Mouse (Mus musculus): ENCODE measurements around the gene Mkln1. TPM values are rescaled to one million over a fixed set of nuclear protein-coding genes. Genes with fewer than 3 reads are reported as not detected.

Mkln1 gene
- total RNA-seq, 2 experiments from 2014 or later: 141 to 142 TPM

DNA sequence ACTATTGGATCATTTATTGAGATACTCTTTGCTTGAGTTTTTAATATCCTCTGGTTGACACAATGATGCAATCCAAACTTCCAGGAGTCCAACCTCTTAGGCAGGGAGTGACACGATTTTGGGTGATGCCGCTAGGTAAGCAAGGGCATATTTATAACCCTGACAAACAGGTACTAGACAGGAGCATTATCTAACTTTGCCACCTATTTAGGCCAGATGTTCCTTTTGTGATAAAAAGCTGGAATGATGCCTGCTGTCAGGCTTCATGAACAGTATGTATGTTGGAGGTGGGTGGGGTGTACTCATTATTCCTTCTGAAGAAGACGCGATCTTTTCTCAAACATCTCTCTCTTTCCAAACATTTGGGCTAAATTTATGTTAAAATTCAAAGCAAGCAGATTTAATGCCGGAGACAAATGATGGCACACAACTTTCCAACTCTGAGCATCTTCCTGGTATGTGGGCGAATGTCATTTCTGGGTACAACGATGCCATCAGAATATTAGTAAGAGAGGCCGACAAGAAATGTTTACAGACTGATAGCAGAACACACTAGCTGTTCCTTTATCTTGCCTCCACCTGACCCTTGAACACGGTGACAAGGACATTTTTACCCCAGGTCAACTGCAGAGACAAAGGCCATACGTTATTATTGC, 632 bp upstream of the Mkln1 start:
- DNase-seq (ENCODE audit: extremely low spot score in 1 of 2, low spot score in 1 of 2): no peak

DNA sequence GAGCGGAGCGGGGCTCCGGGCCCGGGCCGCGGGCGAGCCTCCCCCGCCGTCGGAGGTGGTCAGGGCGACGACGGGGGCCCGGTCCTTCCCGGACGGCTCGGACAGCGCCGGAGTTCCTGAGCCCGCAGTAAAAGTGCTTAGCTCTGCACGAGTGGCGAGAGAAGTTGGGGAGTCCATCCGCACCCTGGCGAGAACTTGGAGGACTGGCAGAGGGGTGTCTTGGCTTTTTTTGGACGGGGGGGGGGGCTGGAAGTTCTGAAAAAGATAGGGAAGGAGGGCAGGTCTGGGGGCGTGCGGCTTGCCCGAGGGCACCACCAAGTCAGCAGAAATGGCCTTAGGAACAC, 643 bp downstream of the Mkln1 start:
- no peak for DNase-seq (ENCODE audit: extremely low spot score in 1 of 2, low spot score in 1 of 2)

DNA sequence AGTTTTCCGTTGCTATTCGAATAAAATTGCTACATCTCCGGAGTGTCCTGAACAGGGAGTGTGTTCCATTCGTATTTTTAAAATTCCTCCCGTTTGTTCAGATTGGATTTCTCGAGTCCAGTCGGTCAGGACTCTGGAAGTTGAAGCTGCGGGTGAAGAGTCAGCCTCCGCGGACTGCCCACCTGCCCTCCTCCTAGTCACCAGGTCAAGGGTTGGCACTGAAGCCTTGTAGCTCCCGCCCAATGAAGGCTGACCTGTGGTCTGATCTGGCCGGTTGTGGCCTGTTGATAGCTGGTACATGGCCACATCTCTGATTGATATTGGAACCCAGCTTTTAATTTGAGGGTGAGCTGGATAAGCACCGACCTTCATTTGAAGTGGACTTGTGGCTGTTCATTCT, 1.0 kb downstream of the Mkln1 start:
- no peak for DNase-seq (ENCODE audit: extremely low spot score in 1 of 2, low spot score in 1 of 2)

DNA sequence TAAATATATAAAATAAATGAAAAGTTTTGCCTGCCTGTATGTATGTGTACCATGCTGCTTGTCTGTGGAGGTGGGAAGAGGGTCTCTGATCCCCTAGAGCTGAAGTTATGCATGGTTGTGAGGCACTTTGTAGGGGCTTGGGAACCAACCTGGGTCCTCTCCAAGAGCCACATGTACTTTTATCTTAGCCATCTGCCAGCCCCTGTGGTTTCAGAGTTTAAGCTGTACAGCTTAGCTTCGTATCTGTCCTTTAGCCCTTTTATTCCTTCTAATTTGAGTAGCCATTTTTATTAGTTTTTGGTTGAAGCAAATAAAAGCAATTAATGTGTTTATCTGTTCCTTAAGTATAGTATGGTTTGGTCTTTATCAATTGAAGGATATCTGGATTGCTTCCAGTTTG, 12.5 kb downstream of the Mkln1 start:
- DNase-seq (ENCODE audit: extremely low spot score in 1 of 2, low spot score in 1 of 2): no peak

DNA sequence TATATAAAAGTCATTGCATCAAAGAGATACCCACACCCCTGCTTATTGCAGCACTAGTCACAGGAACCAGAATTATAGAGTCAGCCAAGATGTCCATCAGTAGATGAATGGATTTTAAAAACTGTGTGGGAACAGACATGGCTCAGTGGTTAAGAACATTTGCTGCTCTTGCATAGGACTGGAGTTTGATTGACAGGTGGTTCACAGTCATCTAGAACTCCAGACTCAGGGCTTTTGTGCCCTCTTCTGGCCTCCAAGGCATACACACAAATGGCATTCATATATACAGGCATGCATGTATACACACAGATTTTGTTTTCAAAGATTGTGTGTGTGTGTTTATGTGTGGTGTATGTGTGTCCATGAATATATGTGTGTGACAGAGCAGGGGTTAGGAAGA, 14.0 kb downstream of the Mkln1 start:
- DNase-seq (ENCODE audit: extremely low spot score in 1 of 2, low spot score in 1 of 2): no peak

DNA sequence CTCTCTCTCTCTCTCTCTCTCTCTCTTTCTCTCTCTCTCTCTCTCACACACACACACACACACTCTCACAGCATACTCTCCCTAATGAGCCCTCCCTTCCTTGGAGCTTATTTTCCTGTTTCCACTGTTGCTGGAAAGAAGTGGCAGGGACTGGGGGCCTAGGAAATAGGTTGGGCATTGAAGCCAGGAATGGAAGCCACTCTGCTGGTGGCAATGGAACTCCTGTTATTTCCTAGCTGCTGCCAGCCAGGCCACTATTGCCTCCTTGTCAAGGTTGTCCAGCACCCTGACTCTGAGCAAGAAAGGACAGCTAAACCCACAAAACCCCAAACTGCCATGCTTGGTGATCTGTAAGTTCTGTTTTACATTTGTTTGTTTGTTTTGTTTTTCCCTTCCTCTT, 15.0 kb downstream of the Mkln1 start:
- DNase-seq (ENCODE audit: extremely low spot score in 1 of 2, low spot score in 1 of 2): no peak

DNA sequence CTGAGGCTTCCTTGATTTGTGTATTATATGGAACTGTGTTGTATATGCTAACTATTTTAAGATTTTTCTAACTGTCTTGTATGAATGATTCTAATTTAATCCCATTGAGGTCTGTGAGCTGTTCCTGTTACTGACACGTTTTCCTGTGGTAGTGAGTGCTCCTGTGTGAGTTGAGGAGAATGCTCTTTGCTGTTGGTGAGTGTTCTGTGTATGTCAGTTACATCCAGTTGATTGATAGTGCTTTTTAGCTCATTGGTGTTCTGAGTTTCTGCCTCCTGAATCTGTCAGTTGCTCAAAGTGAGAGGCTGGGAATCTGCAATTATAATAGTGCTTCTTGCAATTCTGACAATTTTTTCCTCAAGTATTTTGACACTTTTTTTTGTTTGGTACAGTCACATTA, 15.8 kb downstream of the Mkln1 start:
- no peak for DNase-seq (ENCODE audit: extremely low spot score in 1 of 2, low spot score in 1 of 2)

DNA sequence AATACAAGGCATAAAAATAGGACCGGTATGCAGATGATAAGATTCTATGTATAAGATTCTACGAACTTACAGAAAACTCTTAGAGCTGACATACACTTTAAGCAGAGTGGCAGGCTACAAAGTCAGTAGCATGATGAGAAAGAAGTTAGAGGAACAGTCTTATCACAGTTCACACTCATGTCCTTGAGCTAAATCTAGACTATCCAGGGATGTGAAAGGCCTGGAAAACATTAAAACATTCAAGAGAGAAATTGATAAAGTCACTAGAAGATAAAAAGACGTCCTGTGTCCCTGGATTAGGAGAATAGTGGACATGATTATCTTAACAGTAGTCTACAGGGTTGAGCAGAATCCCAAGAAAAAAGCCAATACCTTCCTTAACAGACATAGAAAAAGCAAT, 26.9 kb downstream of the Mkln1 start:
- no peak for DNase-seq (ENCODE audit: extremely low spot score in 1 of 2, low spot score in 1 of 2)

DNA sequence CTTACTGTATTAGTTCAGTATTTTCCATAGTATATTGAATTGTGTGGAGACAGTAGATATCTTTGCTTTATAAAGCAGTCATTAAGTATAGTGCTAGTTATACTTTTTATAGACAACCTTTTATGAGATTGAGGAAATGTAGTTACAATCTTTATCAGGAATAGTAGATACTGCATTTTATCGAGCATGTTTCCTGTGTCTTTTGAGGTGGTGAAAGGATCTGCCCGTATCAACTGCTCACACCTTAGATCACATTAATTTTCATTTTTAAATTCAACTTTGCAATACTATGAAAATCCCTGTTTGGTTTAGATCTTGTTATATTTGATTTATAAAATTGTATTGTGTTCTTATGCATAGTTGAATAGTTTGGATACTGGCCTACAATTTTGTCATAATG, 38.7 kb downstream of the Mkln1 start:
- no peak for DNase-seq (ENCODE audit: extremely low spot score in 1 of 2, low spot score in 1 of 2)

DNA sequence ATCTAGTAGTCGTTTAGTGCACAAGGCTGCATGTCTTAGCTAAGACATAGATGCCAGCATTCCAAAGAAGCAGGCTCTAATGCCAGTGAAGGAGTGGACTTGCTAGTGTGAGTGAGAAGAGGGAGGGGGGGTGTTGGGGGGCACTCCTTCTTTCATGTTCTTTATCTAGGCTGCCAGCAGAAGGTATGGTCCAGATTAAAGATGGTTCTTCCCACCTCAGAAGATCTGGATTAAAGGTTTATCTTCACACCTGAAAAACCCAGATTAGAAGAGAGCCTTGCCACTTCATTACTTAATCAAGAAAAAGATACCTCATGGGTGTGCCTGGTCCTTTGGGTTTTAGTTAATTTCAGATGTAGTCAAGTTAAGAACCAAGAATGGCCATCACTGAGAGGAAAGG, 46.7 kb downstream of the Mkln1 start:
- DNase-seq (ENCODE audit: extremely low spot score in 1 of 2, low spot score in 1 of 2): no peak

DNA sequence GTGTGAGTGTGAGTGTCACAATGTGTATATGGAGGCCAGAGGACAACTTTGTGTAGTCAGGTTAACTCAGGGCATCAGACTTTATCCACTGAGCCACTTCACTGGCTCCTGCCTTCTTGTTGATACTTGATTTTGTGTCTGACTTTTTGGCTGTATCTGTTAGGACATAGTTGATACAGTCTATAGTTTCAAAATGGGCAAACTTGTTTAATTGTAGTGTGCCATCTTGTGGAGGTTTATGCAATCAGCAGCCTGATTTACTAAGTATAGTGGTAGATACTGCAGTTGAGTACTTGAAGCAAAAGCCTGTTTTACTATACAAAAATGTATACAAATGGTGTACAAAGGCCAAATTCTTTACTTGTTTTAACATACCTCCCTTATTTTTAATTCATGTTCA, 55.2 kb downstream of the Mkln1 start:
- DNase-seq (ENCODE audit: extremely low spot score in 1 of 2, low spot score in 1 of 2): no peak

DNA sequence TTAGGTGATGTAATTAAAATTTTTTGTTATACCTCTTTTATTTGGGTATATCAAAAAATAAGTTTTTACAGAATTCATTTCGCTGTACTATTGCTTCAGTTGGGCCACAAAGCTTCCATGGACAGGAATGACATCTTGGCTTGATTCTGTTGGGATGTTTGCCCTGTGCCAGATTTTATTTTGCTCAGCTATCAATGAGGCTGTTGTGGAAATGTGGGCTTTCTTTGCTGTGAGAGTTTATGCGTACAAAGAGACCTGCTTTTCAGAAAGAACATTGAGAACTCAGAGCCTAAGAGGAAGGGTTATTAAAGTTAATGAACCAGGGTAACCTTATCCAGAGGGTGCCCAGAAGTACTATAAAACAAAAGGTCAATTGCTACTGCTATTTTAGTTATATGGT, 56.8 kb downstream of the Mkln1 start:
- DNase-seq (ENCODE audit: extremely low spot score in 1 of 2, low spot score in 1 of 2): no peak

DNA sequence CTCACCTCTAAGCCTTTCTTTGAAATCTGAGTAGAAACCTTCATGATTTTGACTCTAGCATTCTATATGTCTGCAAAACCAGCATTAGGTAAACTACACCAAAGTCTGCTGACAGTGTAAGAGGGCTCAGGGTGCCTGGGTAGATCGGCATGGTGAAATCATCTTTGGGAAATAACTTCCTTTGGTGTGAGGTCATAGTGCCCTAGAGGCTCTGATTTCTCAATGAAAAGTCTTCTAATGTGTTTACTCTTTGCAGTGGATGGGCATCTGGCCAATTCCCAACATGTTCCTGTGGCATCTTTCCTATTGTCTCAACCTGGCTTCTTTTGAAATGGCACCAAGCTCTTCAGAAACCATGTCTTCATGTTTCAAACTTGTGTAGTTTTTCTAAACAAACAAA, 58.5 kb downstream of the Mkln1 start:
- no peak for DNase-seq (ENCODE audit: extremely low spot score in 1 of 2, low spot score in 1 of 2)

DNA sequence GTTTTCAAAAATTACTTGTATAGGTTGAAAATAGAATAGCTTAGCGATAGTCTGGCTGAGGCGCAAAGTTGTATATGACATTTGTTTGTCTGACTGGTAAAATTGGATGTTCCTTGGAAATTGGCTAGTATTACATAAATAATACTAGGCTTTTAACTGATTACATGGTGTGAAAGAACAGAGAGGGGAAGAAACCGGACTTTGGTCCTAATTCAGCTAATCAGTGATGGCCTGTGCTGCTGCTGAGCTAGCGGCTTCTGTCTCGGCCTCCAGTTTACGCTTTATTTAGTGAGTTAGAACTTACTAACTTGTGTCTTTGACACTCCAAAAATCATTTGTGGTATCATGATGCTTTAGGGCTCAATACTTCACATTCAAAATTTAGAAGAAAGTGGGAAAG, 70.9 kb downstream of the Mkln1 start:
- DNase-seq (ENCODE audit: extremely low spot score in 1 of 2, low spot score in 1 of 2): no peak

DNA sequence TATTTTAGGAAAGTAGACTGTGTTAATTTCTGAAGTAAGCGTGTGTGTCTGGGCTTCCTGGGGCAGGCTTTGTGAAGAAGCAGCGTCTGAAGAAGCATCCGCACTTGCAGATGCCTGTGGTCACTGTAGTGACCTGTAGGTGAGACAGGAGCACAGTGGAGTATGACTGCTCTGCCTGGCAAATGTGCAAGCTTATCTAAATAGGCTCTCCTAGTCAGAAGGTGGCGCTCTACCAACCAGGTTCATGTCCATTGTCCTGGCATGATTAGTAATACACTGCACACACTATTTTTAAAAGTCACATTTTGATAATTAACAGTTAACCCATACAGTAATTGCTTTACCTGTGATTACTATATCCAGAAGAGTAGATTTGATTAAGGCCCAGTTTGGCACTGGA, 79.7 kb downstream of the Mkln1 start:
- DNase-seq (ENCODE audit: extremely low spot score in 1 of 2, low spot score in 1 of 2): no peak

DNA sequence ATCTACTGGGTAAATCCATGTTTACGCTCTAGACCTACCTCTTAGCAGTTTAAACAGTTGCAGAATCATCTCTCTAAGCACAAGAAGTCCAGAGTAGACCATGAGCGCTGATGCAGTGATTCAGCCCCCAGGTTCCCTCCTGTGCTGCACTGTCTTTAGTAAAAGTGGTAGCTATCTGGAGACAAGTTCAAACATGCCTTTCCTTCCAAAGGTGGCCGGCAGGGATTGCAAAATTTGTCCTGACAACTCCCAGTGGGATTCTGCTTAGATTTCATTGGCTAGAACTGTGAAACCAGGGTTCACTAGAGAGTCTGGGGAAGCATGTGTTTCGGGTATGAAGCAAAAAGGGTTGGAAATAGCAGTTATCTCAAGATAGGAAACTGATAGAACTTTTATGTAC, 81.5 kb downstream of the Mkln1 start:
- DNase-seq (ENCODE audit: extremely low spot score in 1 of 2, low spot score in 1 of 2): no peak

DNA sequence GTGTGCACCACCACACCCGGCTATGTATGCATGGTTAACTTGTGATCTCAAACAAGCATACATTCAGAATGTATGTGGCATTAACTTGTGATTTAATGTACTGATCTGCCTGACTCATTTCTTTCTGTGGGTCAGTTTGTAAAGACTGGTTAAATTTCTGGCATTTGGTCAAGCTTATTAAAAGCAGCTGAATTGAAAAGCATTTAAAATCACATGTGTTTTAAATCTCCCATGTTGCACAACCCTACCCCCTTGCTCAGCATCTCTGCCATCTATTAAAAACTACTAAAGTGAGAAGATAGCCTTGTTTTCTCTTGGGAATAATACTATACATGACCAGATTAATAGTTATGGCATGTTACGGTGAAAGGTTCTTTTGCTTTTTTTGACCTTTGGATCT, 88.1 kb downstream of the Mkln1 start:
- no peak for DNase-seq (ENCODE audit: extremely low spot score in 1 of 2, low spot score in 1 of 2)

DNA sequence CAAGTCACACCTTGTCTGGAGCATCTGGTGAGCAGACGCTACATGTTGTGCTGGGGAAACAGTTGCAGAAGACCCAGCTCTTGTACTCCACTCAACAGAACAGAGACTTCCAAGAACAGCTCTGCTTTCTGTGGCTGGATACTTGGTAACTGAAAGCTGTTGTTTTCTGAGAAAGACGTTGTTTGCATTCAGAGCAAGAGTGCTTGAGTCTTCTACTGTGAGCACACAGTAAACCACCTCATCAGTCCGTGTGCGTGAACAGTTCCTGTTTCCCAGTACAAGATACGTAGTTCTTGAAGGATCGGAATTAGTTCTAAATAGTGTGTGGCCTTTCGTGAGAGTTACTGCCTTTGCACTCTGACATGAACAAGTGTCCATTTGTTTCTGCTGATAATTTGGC, 91.4 kb downstream of the Mkln1 start:
- no peak for DNase-seq (ENCODE audit: extremely low spot score in 1 of 2, low spot score in 1 of 2)

DNA sequence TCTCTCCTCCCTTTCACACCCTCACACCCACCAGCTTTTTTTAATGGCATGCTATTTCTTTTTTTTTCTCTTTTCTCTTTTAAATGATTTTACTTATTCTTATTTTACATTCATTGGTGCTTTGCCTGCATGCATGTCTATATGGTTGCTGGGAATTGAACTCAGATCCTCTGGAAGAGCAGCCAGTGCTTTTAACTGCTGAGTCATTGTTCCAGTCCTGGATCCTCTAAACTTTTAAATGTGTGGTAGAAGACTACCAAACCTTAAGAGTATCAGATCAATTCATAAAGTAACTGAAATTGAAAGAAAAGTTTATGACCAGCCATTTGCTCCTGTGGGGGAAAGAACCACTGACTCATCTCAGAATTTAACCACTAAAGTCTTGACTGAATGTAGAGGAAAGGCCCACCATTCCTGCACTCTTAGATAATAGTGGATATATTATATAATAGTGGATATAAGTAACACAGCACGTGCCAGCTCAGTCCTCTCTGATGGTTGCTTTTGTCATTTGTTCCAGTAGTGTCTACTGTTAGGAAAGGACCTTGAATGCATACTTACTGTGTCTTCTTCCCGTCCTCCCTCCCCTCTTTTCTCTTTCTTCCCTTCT, 96.7 kb downstream of the Mkln1 start:
- no peak for DNase-seq (ENCODE audit: extremely low spot score in 1 of 2, low spot score in 1 of 2)

DNA sequence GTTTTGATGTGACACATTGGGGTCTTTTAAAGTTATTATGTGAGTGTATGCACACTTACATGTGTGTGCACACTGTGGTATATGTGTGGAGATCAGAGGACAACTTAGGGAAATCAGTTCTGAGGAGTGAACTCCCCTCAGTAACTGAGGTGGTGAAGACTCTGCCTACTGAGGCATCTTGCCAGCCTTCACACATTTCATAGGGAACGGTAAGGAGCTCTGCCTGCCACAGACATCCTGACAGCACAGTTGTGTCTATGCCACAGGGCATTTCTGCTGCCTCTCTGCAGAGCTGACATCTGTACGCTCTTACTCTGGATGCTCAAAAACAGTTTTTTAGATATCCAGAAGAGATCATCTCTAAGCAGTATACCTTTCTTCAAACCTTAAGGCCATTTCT, 97.7 kb downstream of the Mkln1 start:
- no peak for DNase-seq (ENCODE audit: extremely low spot score in 1 of 2, low spot score in 1 of 2)

DNA sequence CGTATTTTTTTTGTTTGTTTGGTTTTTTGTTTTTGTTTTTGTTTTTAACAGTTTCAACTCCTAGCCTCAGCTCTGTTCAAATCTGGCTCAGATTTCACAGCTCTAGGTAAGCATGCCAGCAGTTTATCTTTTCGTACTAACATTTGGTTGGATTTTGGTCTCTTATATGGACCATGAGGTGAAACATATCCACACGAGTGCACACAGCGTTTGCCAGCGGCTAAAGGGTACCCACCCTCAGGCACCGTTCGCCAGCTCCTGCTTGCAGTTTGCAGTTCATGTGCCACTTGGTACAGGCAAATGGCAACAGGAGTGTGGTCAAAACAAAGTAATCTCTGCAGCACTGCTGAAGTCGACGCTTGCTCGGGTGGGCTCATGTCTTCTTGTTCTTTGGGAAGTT, 101.3 kb downstream of the Mkln1 start:
- DNase-seq (ENCODE audit: extremely low spot score in 1 of 2, low spot score in 1 of 2): no peak

DNA sequence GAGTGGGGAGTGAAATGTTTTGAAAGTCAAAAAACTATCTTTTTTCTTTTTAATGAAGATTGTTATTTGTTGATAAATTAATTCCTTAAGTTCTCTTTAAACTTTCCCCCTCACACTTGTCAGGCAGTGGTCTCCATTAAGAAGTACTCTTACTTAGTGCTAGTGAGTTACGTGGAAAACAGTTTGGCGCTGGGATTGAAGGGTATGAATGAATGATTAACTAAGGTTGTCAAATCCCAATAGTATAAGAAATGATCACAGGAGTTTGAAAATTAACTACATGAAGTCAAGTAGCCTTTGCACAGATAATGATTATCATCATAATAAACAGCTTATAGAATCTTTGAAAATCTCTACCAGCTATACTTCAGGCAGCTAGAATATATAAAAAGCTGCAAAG, 101.7 kb downstream of the Mkln1 start:
- DNase-seq (ENCODE audit: extremely low spot score in 1 of 2, low spot score in 1 of 2): no peak

DNA sequence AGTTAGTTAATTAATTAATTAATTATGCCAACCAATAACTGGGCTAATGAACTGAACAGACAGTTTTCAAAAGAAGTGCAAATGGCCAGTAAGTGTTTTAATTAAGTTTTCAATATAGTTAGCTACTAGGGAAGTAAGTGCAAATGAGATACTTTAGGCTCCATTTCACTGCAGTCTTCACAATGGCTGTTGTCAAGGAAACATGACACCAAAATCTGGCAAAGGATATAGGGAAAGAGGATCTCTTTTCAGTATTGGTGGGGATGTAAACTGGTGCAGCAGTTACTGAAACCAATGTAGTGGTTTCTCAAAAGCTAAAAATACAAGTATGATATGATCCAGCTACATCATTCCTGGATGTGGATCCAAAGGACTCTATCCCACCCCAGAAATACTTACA, 102.2 kb downstream of the Mkln1 start:
- no peak for DNase-seq (ENCODE audit: extremely low spot score in 1 of 2, low spot score in 1 of 2)

All from layer of hippocampus, postnatal 25 days (tissue).